Mouse (Mus musculus) stomach, postnatal 0 days (tissue): ENCODE data around the gene Jmy.

ENCODE experiments used
- CTCF ChIP-seq: IDR thresholded peaks from 2 replicates; pipeline ENCODE4 v1.5.1; 2016; ENCODE audit warnings: antibody characterized with exemption, low read depth, mild to moderate bottlenecking, moderate library complexity
- EP300 ChIP-seq: optimal IDR thresholded peaks from 2 replicates; pipeline ENCODE3; 2016; ENCODE audit warnings: antibody characterized with exemption

GRCm38 (mm10) chr13:93419779-93420178 is 79.8 kb downstream of the Jmy start:
- TF ChIP-seq EP300 (no peak), CTCF (no peak)
